Mouse (Mus musculus) midbrain, embryonic 12.5 days (tissue): ENCODE measurements around the gene Fnip2. TPM values are rescaled to one million over a fixed set of nuclear protein-coding genes. Genes with fewer than 3 reads are reported as not detected.
"Not testable (repeated sequence)": the region's sequence is repeated elsewhere in the genome, so short reads cannot be mapped to it uniquely, and the experiment has no call there.

Source experiments
- ATAC-seq: fragments of 200-750 bp; cut with Nextera tagmentation; 2 replicates; pipeline ENCODE4 v1.8.0; 2017; ENCODE audit warnings: low read depth, moderate TSS enrichment, moderate library complexity; ENCODE audit not compliant: low FRiP score
- H3K27ac ChIP-seq: fragments of 300-500 bp; sonication (generic); replicated peaks from 2 replicates; pipeline ENCODE4 v1.5.1; 2016; ENCODE audit warnings: mild to moderate bottlenecking
- H3K27me3 ChIP-seq: fragments of 300-500 bp; sonication (generic); 2 replicates; pipeline ENCODE4 v1.6.1; 2016; ENCODE audit warnings: mild to moderate bottlenecking
- H3K36me3 ChIP-seq: fragments of 300-500 bp; sonication (generic); 2 replicates; pipeline ENCODE4 v1.6.1; 2016
- H3K4me1 ChIP-seq: fragments of 300-500 bp; sonication (generic); 2 replicates; pipeline ENCODE4 v1.6.1; 2016
- H3K4me2 ChIP-seq: fragments of 300-500 bp; sonication (generic); replicated peaks from 2 replicates; pipeline ENCODE4 v1.6.1; 2016; ENCODE audit warnings: mild to moderate bottlenecking, moderate library complexity
- H3K4me3 ChIP-seq: fragments of 300-500 bp; sonication (generic); 2 replicates; pipeline ENCODE4 v1.5.1; 2016; ENCODE audit warnings: mild to moderate bottlenecking
- H3K9ac ChIP-seq: fragments of 300-500 bp; sonication (generic); replicated peaks from 2 replicates; pipeline ENCODE4 v1.6.1; 2016; ENCODE audit warnings: mild to moderate bottlenecking, moderate library complexity
- H3K9me3 ChIP-seq: fragments of 300-500 bp; sonication (generic); 2 replicates; pipeline ENCODE4 v1.6.1; 2016; ENCODE audit warnings: mild to moderate bottlenecking
- WGBS: fragments of 180-500 bp; shearing (Covaris S2); methylation state at CpG from one replicate; pipeline ENCODE4 v1.1.7; 2016; 5-methylcytosine and 5-hydroxymethylcytosine counted together
- polyA plus RNA-seq: library from polyadenylated mRNA; unstranded; fragments of >200 nt; fragmentation: Nextera tagmentation; extraction: Ambion mirVana; gene quantifications from 2 replicates; pipeline ENCODE4 v1.2.1, GENCODE M21; 2016

Gene Fnip2
- polyA plus RNA-seq, 1 experiment from 2014 or later = 7.4 TPM

- Histone ChIP-seq H3K9me3 (no peaks in the 10 kb centered on the region), H3K9ac (no peak overlapping the region), H3K4me2 (peak overlapping the region; percentile 21; the same call in 1 of the 2 replicates), H3K36me3 (no peaks in the 10 kb centered on the region), H3K4me1 (peaks cover 16% of the 10 kb centered on the region), H3K27me3 (no peaks in the 10 kb centered on the region), H3K4me3 (no peak overlapping the region), H3K27ac (no peak overlapping the region)
- ATAC-seq = peak; percentile 7; the same call in 1 of the 2 replicates
- 16% methylated on average over 3 of the region's 3 CpGs for WGBS
Measured at GRCm38 (mm10) chr3:79576468-79576816, 8.8 kb upstream of the Fnip2 start.

GRCm38 (mm10) chr3:79575576-79576467, 8.2 kb upstream of the Fnip2 start:
- Histone ChIP-seq H3K9me3 (no peaks in the 10 kb centered on the region), H3K4me1 (peaks cover 16% of the 10 kb centered on the region), H3K36me3 (no peaks in the 10 kb centered on the region), H3K27me3 (no peaks in the 10 kb centered on the region), H3K27ac (no peak overlapping the region), H3K9ac (no peak overlapping the region), H3K4me2 (peak overlapping the region; percentile 21; the same call in 1 of the 2 replicates), H3K4me3 (no peak overlapping the region)
- WGBS = 9% methylated on average over 10 of the region's 10 CpGs
- ATAC-seq = peak; percentile 62

DNA sequence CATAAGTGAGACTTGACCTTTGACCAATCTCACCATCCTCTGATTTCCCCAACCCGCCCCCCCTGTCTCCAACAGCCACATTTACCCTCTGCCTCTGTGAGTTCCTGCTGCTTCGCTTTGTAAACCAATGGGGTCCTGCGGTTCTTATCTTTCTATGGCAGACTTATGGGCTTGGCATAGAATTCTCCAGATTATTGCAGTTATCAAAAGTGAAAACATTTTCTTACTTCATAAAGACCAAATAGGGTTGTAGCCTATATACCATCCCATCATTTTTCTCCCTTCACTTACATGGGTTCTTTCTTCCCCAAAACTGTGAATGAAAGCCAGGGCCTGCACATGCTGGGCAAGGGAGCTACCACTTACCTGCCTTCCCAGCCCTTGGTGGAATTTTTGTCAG, 6.7 kb upstream of the Fnip2 start:
- Histone ChIP-seq H3K9me3 (no peaks in the 10 kb centered on the region), H3K4me3 (no peak overlapping the region), H3K27me3 (no peaks in the 10 kb centered on the region), H3K36me3 (no peaks in the 10 kb centered on the region), H3K27ac (no peak overlapping the region), H3K9ac (no peak overlapping the region), H3K4me1 (peaks cover 16% of the 10 kb centered on the region), H3K4me2 (no peak overlapping the region)
- no peak for ATAC-seq
- WGBS = 85% methylated on average over 3 of the region's 3 CpGs

- WGBS = 96% methylated on average over 5 of the region's 5 CpGs
- peaks cover 16% of the 10 kb centered on the region for H3K4me1 ChIP-seq
Measured at GRCm38 (mm10) chr3:79573376-79573775, 5.8 kb upstream of the Fnip2 start.

GRCm38 (mm10) chr3:79572399-79572798, 4.8 kb upstream of the Fnip2 start:
- Histone ChIP-seq H3K4me1 (peaks cover 16% of the 10 kb centered on the region), H3K27me3 (no peaks in the 10 kb centered on the region), H3K4me3 (no peak overlapping the region), H3K27ac (no peak overlapping the region), H3K9me3 (no peaks in the 10 kb centered on the region), H3K36me3 (no peaks in the 10 kb centered on the region), H3K4me2 (no peak overlapping the region), H3K9ac (no peak overlapping the region)
- no peak for ATAC-seq
- 74% methylated on average over 3 of the region's 3 CpGs for WGBS

More at GRCm38 (mm10) chr3:79573376-79573775, 5.8 kb upstream of the Fnip2 start:
- not testable (repeated sequence) for H3K27me3 ChIP-seq, ATAC-seq, H3K9ac ChIP-seq, H3K36me3 ChIP-seq, H3K4me2 ChIP-seq, H3K4me3 ChIP-seq, H3K9me3 ChIP-seq, H3K27ac ChIP-seq

DNA sequence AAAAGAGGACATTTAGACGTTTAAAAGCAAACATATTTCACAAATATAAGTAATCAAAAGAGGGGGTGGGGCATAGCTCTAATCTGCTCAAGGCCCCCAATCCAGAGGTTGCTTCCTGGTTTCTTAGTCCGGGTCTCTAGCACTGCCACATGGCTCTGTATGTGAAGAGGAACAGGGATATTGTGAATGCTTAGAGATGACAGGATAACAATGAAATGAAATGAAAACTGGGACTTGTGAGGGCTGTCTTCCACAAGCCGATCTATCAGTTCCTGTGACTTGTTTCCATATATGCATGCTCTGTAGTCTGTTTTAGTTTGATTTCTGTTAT, 1.7 kb upstream of the Fnip2 start:
- no peaks in the 10 kb centered on the region for H3K36me3 ChIP-seq
- H3K9ac ChIP-seq = no peak overlapping the region
- H3K27me3 ChIP-seq = peaks cover 5% of the 10 kb centered on the region; the same call in 1 of the 2 replicates
- peaks cover 13% of the 10 kb centered on the region for H3K4me1 ChIP-seq
- no peaks in the 10 kb centered on the region for H3K9me3 ChIP-seq
- no peak overlapping the region for H3K4me2 ChIP-seq
- WGBS = 86% methylated on average over 3 of the region's 3 CpGs
- no peak overlapping the region for H3K27ac ChIP-seq
- ATAC-seq = no peak
- H3K4me3 ChIP-seq = no peak overlapping the region

DNA sequence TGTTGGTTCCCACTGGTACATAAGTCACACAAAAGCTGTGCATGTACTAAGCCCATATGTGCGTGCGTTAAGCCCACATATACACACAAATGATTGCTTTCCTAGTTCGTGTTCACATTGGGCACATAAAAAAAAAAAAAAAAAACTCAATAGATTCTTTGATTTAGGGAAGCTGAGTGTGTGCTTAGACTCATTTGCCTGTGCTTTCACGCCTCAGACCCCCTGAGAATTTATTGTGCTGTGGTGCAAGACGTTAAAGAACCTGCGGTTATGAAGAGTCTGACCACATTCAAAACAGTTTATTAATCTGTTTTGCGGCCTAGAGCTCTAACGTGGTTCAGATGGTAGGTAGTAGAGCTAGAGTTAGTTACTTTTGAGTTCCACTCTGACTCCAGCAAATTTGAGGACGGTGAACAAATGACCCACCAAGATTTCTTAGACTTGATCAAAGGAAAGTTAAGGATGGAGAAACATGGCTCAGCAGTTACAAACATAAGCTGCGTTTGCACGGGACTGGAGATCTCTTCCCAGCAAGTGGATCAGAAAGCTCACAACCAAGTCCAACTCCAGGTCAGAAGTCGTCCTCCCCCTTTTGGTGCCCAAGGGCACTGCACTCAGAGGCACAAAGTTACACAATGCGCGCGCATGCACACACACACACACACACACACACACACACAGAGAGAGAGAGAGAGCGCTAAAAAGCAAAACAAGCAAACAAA, 1.2 kb upstream of the Fnip2 start:
- Histone ChIP-seq H3K4me3 (no peak overlapping the region), H3K27ac (peak overlapping the region; percentile 77; the same call in 1 of the 2 replicates), H3K9me3 (no peaks in the 10 kb centered on the region), H3K4me1 (peaks cover 13% of the 10 kb centered on the region), H3K4me2 (peak overlapping the region; percentile 90), H3K9ac (no peak overlapping the region), H3K27me3 (peaks cover 5% of the 10 kb centered on the region; the same call in 1 of the 2 replicates), H3K36me3 (no peaks in the 10 kb centered on the region)
- WGBS = 88% methylated on average over 13 of the region's 16 CpGs
- ATAC-seq = no peak

DNA sequence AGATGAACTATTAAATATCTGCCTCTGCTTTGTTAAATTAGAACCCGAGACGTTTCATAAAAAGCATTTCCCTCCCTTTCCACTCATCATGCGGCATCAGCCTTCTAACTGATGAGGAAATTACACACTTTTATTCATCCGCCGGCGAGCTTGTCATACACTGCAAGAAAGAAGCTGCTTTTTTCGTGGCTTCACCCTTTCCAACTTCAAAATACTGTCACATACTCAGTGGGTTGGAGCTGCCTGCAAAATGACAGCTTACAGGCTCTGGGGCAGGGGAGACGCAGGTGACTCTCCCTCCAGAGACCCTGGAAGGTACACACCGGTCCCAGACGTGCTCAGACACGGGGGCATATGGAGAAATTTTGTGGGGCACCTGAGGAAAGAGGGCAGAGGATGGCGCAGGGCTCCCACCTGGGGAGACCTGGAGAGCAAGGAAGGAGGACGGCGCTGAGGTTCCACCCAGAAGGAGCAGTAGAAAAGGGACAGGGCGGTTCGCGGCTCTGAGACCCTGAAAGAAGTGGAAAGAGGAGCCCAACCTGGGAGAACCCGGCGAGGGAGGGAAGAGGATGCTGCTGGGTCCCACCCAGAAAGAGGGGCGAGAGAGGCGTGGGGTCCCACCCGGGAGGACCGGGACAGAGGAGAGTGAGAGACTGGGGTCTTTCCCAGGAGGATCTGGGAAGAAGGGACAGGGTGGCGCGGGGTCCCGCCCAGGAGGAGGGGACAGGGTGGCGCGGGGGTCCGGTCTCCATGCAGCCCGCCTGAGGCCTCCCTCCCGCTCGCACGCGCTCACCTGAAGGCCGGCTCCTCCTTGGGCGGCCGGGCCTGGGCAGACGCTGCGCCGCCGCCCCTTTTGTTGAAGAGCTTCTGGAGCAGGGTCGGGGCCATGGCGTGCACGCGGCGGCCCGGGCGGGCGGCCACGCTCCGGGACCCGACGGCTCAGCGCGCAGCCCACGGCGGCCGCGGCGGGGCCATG, 592 bp downstream of the Fnip2 start:
- Histone ChIP-seq H3K4me3 (peak overlapping the region; percentile 83), H3K27me3 (peaks cover 5% of the 10 kb centered on the region; the same call in 1 of the 2 replicates), H3K27ac (peak overlapping the region; percentile 77), H3K4me1 (peaks cover 13% of the 10 kb centered on the region), H3K9me3 (no peaks in the 10 kb centered on the region), H3K36me3 (no peaks in the 10 kb centered on the region), H3K4me2 (peak overlapping the region; percentile 90), H3K9ac (peak overlapping the region; percentile 81)
- ATAC-seq = peak; percentile 76; the same call in 1 of the 2 replicates
- WGBS = 3% methylated on average over 55 of the region's 60 CpGs

DNA sequence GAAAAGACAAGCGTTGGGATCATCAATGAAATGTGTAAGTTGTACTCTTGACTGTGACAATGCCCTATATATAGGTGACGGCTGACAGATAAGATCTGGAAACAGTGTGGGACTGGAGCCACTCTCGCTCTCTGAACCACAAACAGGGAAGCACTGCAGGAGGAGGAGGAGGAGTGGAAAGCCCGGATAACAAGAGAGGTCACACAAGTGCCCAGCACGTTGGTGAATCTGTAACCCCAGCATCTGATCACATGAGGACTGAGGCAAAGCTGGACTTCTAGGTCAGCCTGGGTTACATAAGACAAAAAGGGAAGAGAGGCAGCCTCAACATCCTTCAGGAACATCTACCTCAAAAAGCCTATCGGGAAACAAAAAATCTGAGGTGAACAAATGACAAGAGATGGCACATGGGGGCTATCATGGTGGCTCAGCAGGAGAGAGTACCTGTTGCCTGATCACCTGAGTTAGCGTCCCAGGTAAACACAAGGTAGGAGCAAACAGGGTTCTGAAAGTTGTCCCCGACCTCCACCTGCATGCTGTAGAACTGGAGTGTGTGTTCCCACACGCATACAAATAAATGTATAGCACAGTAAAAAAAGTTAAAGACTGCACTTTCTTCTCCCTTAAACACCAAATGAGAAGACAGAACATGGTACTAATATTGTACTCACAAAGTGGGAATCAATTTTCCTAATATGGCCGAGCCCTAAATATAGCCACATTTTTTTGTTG, 2.6 kb downstream of the Fnip2 start:
- H3K27me3 ChIP-seq = peaks cover 5% of the 10 kb centered on the region; the same call in 1 of the 2 replicates
- H3K36me3 ChIP-seq = no peaks in the 10 kb centered on the region
- peaks cover 13% of the 10 kb centered on the region for H3K4me1 ChIP-seq
- no peak for ATAC-seq
- no peak overlapping the region for H3K4me3 ChIP-seq
- no peak overlapping the region for H3K4me2 ChIP-seq
- no peaks in the 10 kb centered on the region for H3K9me3 ChIP-seq
- 86% methylated on average over 10 of the region's 10 CpGs for WGBS
- no peak overlapping the region for H3K9ac ChIP-seq
- H3K27ac ChIP-seq = no peak overlapping the region

DNA sequence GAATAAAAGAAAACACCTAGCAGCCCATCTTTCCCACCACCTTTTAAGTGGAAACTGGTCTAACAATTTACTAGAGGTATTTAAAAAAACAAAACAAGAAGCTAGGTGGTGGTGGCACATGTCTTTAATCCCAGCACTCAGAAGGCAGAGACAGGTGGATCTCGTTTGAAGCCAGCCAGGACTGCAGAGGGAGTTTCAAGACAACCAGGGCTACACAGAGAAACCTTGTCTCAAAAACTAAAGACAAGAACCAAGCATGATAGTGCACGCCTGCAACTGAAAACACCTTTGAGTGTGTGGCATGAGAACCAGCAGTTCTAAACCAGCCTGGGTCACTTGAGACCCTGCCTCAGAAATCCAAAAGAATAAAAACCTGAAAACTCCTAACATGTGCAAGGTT, 4.1 kb downstream of the Fnip2 start:
- Histone ChIP-seq H3K4me1 (peaks cover 13% of the 10 kb centered on the region), H3K27ac (no peak overlapping the region), H3K4me3 (no peak overlapping the region), H3K36me3 (no peaks in the 10 kb centered on the region), H3K9ac (no peak overlapping the region), H3K27me3 (peaks cover 5% of the 10 kb centered on the region; the same call in 1 of the 2 replicates), H3K9me3 (no peaks in the 10 kb centered on the region), H3K4me2 (no peak overlapping the region)
- WGBS = 86% methylated on average over 2 of the region's 2 CpGs
- no peak for ATAC-seq
